Mouse (Mus musculus) kidney, adult 8-10 months (tissue): ENCODE data around the gene Selp.

Experiments
- DNase-seq, 2 experiments: peaks; one replicate each; pipeline ENCODE4 v3.0.0; 2022

Gene Selp

GRCm38 (mm10) chr1:164114947-164115493 lies at the start of gene Selp:
TSS of gene Selp (plus strand) at chr1:164115264.
- DNase-seq = no peak

- DNase-seq = no peak
These were observed 45.8 kb upstream of the Selp start for GRCm38 (mm10) chr1:164069261-164069660.

GRCm38 (mm10) chr1:164070461-164070860 lies 44.6 kb upstream of the Selp start:
- no peak for DNase-seq

- DNase-seq = no peak
These were observed 44.0 kb upstream of the Selp start for GRCm38 (mm10) chr1:164071111-164071510.

- no peak for DNase-seq
These were observed 43.1 kb upstream of the Selp start for GRCm38 (mm10) chr1:164072001-164072400.

GRCm38 (mm10) chr1:164073091-164073490 lies 42.0 kb upstream of the Selp start:
- DNase-seq = no peak

GRCm38 (mm10) chr1:164073803-164074202 lies 41.3 kb upstream of the Selp start:
- no peak for DNase-seq

GRCm38 (mm10) chr1:164074606-164075140 lies 40.4 kb upstream of the Selp start:
- no peak for DNase-seq

- no peak for DNase-seq
These were observed 39.6 kb upstream of the Selp start for GRCm38 (mm10) chr1:164075416-164075815.

- no peak for DNase-seq
These were observed 38.6 kb upstream of the Selp start for GRCm38 (mm10) chr1:164076441-164076840.

GRCm38 (mm10) chr1:164077031-164077430 lies 38.0 kb upstream of the Selp start:
- DNase-seq = no peak

- no peak for DNase-seq
These were observed 36.7 kb upstream of the Selp start for GRCm38 (mm10) chr1:164078323-164078741.

- DNase-seq = no peak
These were observed 36.0 kb upstream of the Selp start for GRCm38 (mm10) chr1:164079091-164079490.

GRCm38 (mm10) chr1:164083046-164083445 lies 32.0 kb upstream of the Selp start:
- DNase-seq = no peak

GRCm38 (mm10) chr1:164086797-164087196 lies 28.3 kb upstream of the Selp start:
- no peak for DNase-seq

GRCm38 (mm10) chr1:164087872-164088271 lies 27.2 kb upstream of the Selp start:
- no peak for DNase-seq

GRCm38 (mm10) chr1:164096780-164097179 lies 18.3 kb upstream of the Selp start:
- DNase-seq = peak; percentile 13 to 20

GRCm38 (mm10) chr1:164097911-164098310 lies 17.2 kb upstream of the Selp start:
- no peak for DNase-seq

GRCm38 (mm10) chr1:164098372-164098771 lies 16.7 kb upstream of the Selp start:
- no peak for DNase-seq

- DNase-seq = no peak
These were observed 5.3 kb upstream of the Selp start for GRCm38 (mm10) chr1:164109763-164110162.

GRCm38 (mm10) chr1:164110591-164111329 lies 4.3 kb upstream of the Selp start:
- DNase-seq = no peak

GRCm38 (mm10) chr1:164114280-164114679 lies 784 bp upstream of the Selp start:
- DNase-seq = no peak

- DNase-seq = no peak
These were observed 583 bp downstream of the Selp start for GRCm38 (mm10) chr1:164115647-164116046.

- DNase-seq = no peak
These were observed 2.8 kb downstream of the Selp start for GRCm38 (mm10) chr1:164117869-164118268.
